Comparison of ENCODE assay signal across 22 mouse cellular contexts in genomic region chr7:99583625-99584024, GRCm38 (mm10). TPM values are rescaled to one million over a fixed set of nuclear protein-coding genes. Genes with fewer than 3 reads are reported as not detected.
DNase-seq lines count a peak whose midpoint lies in the region; ATAC-seq and TF ChIP-seq lines count a peak whose summit lies in the region.
"Had no signal": no experiment of that assay in that cellular context is flagged by ENCODE, and none has a peak within 500 bp of the region (broad histone marks: within the 10 kb centered on the region; RNA-seq: fewer than 3 reads in every experiment).

No protein-coding gene starts in this region.

- no peak for ATAC-seq in liver, embryonic 15.5 days (ENCODE audit: insufficient read depth)
- ATAC-seq: forebrain, embryonic 15.5 days; inflammation-experienced regulatory T-cells, adult 6 months had no signal

- peaks cover 46% of the 10 kb centered on the region for H3K36me3 ChIP-seq in liver, embryonic 15.5 days (replicated peaks)

- peak overlapping the region; percentile 50; the same call in 1 of the 2 replicates for H3K27ac ChIP-seq in left cerebral cortex, adult 2 months
- 0 out of 2 replicates have a peak overlapping the region, but pooled peaks have one; percentile 5 for H3K27ac ChIP-seq in liver, embryonic 15.5 days (replicated peaks)
- H3K27ac ChIP-seq: forebrain, embryonic 15.5 days; hindbrain, embryonic 14.5 days; kidney, postnatal 0 days; limb, embryonic 10.5 days; liver, embryonic 14.5 days; neural tube, embryonic 12.5 days had no signal

- H3K27me3 ChIP-seq in liver, embryonic 15.5 days: no peaks in the 10 kb centered on the region
- H3K27me3 ChIP-seq: forebrain, embryonic 15.5 days; neural tube, embryonic 12.5 days had no signal

- H3K4me1 ChIP-seq in liver, embryonic 15.5 days (replicated peaks): peaks cover 14% of the 10 kb centered on the region

- H3K4me2 ChIP-seq in liver, embryonic 15.5 days: no peak overlapping the region
- H3K4me2 ChIP-seq: forebrain, embryonic 15.5 days; heart, embryonic 12.5 days; hindbrain, embryonic 14.5 days; neural tube, embryonic 12.5 days had no signal

- H3K9ac ChIP-seq in liver, embryonic 15.5 days: no peak overlapping the region
- H3K9ac ChIP-seq: forebrain, embryonic 15.5 days; heart, embryonic 12.5 days; hindbrain, embryonic 14.5 days; liver, embryonic 14.5 days; neural tube, embryonic 12.5 days had no signal

- no peak for DNase-seq in left cerebral cortex, adult 2 months (ENCODE audit: extremely low spot score in 1 of 2, low spot score in 2 of 2)
- DNase-seq in left cerebral cortex, adult 9 months (ENCODE audit: low spot score in 2 of 2): no peak
- DNase-seq in NIH3T3 (ENCODE audit: low read depth) (peak; percentile 8), ZHBTc4 (ENCODE audit: low read depth, low spot score) (peak; percentile 20)
- DNase-seq in urinary bladder, postnatal 25 days (ENCODE audit: low spot score): no peak
- no peak for DNase-seq in cerebellum, postnatal 14 days
- DNase-seq: adrenal gland, adult 8-10 months; cerebellum, adult 2 months; gastrocnemius, postnatal 14 days; heart, postnatal 10 days; midbrain, embryonic 14.5 days; thymus, postnatal 14 days had no signal

- 50% methylated on average over 5 of the region's 5 CpGs for WGBS in liver, embryonic 15.5 days (ENCODE audit: insufficient replicate concordance)

- no peak for TF ChIP-seq CTCF in left cerebral cortex, adult 2 months (IDR thresholded peaks at IDR 0.05)

- intact Hi-C loops in left cerebral cortex, adult 2 months (cut with DNase I): no loop called here

- no peak overlapping the region for H3K4me3 ChIP-seq in left cerebral cortex, adult 2 months
- H3K4me3 ChIP-seq in liver, embryonic 15.5 days (replicated peaks): no peak overlapping the region
- H3K4me3 ChIP-seq: embryonic facial prominence, embryonic 10.5 days; forebrain, embryonic 15.5 days; heart, embryonic 12.5 days; limb, embryonic 10.5 days; neural tube, embryonic 12.5 days had no signal

- H3K9me3 ChIP-seq in liver, embryonic 15.5 days (replicated peaks): no peaks in the 10 kb centered on the region
- H3K9me3 ChIP-seq: embryonic facial prominence, embryonic 10.5 days; forebrain, embryonic 15.5 days; heart, embryonic 12.5 days; limb, embryonic 10.5 days; neural tube, embryonic 12.5 days had no signal

RNA-seq across cellular contexts. Expression of gene Tpbgl, which starts 43.3 kb away (rescaled TPM):
- total RNA-seq in left cerebral cortex, adult 2 months (2021): 1 to 10 TPM; 3.4 to 4.5 TPM
- polyA plus RNA-seq in liver, embryonic 15.5 days (2015; fragmentation: Nextera tagmentation; extraction: Ambion mirVana): 0.41 and 0.44 TPM in 2 replicates
- polyA plus RNA-seq: limb, embryonic 10.5 days had no signal

RNA-seq across cellular contexts. Expression of gene Arrb1, which starts 48.4 kb away (rescaled TPM):
- 100 to 1,000 TPM; 193 to 197 TPM for total RNA-seq in left cerebral cortex, adult 2 months (2021)
- 97.2 and 101 TPM in 2 replicates for polyA plus RNA-seq in liver, embryonic 15.5 days (2015; fragmentation: Nextera tagmentation; extraction: Ambion mirVana)

Comparison
In these comparisons a context has a peak if more than half of its experiments do, and no peak if none do; other contexts are left out.
1. DNase-seq: peak in NIH3T3 (single experiment) and ZHBTc4 (single experiment); none in left cerebral cortex, adult 2 months (0 of 2), left cerebral cortex, adult 9 months (0 of 2), urinary bladder, postnatal 25 days (single experiment) and cerebellum, postnatal 14 days (0 of 2).